Mouse (Mus musculus): ENCODE measurements at regions not wholly inside any gene's neighbourhood (a gene's known extent, or its start where the extent isn't known, plus 50 kb on each side); places are given as distances from the start of the nearest gene placed in this dataset.
"Not testable (repeated sequence)": the region's sequence is repeated elsewhere in the genome, so short reads cannot be mapped to it uniquely, and the experiment has no call there.

GRCm38 (mm10) chr3:138609749-138610148 lies 83.8 kb downstream of the Eif4e start:
- DNase-seq: no peak

- DNase-seq: no peak
Measured at GRCm38 (mm10) chr3:138612884-138613653, 87.1 kb downstream of the Eif4e start.

DNA sequence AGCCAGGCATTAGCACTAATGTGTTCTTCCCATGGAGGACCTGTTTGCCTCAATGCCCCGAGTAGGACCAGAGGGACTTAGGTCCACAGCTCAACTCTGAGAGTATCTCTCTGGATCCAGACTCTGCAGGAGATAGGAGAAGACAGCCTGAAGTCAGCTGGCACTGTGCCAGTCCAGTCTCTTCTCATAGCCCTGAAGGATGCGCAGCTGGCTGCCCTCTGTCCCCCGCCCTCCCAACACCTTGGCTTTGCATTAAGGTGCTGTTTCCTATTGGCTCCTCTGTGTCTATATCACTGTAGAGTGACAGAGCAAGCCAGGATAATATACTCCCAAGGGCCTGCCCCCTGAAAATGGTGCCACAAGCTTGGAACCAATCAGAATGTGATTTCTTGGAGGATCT lies 87.7 kb downstream of the Eif4e start:
- DNase-seq: no peak

DNA sequence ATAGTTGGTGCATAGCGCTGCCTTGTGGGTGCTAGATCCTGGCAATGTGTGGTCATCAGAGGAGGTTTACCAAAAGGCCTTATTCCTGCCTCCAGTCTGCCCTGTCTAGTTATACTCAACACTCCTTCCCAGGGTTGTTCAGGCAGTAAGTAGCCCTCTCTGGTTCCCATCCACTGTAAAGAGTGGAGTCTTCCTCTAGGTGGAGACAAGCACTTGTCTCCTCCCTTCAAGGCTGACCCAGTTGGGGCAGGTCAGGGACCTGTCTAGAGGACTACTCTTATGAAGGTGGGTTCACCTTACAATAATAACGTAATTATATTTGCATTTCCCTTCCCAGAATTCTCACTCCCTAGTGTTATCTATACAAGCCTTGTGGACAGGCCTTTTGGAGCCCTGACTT lies 88.9 kb downstream of the Eif4e start:
- no peak for DNase-seq

DNA sequence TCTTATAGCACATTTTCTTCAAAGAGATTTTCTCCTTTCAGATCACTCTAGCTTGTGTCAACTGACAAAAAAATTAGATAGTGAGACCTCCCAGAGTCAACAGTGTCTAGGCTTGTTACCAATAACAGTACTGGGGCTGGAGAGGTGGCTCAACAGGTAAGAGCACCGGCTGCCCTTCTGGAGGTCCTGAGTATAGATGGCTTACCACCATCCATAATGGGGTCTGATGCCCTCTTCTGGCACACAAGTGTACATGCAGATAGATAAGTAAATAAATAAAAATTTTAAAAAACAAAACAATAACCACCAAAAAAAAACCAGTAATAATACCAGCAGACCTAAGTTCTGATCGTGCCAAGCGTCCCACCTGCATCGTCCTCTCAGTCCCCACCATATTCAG lies 94.3 kb downstream of the Eif4e start:
- peak in 1 of 2 experiments; percentile 6 for DNase-seq

- DNase-seq: no peak
Measured at GRCm38 (mm10) chr3:138624128-138624527, 98.1 kb downstream of the Eif4e start.

GRCm38 (mm10) chr3:138626230-138626629 lies 100.3 kb downstream of the Eif4e start:
- no peak for DNase-seq

GRCm38 (mm10) chr3:138630231-138630630 lies 104.3 kb downstream of the Eif4e start:
- no peak for DNase-seq

- no peak for DNase-seq
Measured at GRCm38 (mm10) chr3:138632086-138632485, 106.1 kb downstream of the Eif4e start.

- peak in 1 of 2 experiments; percentile 53 for DNase-seq
Measured at GRCm38 (mm10) chr3:138642026-138642425, 100.0 kb upstream of the Tspan5 start.

GRCm38 (mm10) chr3:138643951-138644285 lies 98.1 kb upstream of the Tspan5 start:
- DNase-seq: no peak

- peak; percentile 5 to 45 for DNase-seq
Measured at GRCm38 (mm10) chr3:138644286-138644951, 97.6 kb upstream of the Tspan5 start.

DNA sequence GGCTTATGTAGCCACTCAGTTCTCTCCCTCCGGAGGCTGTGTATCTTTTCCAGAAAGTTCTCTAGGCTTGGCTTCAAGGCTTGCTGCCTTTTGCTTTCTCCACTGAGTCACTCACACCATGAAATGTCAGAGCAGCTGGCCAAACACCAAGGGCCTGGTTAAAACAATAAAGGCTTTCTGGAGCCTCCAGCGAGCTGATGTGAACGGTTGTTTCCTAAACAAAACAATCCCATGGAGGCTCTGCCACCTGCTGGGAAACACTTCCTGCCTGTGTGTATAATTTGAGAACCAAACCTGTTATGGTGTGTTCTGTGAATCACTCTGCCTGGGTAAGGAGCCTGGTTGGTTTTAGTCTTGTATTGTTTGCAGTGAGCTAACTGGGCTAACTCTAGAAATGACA lies 96.7 kb upstream of the Tspan5 start:
- DNase-seq: peak in 1 of 2 experiments; percentile 6

DNA sequence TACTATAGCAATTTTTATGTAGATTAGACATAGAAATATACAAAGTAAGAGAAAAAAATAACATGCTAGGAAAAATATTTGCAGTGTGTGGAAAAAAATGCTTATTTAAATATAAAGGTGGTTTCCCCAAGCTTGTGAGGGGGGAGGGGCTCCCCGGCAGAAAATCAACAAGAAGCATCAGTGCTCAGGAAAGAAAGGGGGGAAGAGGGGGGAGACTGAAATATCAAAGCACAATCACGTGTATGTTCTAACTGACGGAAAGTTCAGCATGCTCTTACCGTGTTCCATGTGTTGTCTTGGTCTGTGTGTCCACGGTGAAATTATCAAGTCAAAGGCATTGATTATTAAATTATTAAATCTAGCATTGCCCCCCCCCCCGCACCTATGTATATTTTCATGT lies 92.3 kb upstream of the Tspan5 start:
- no peak for DNase-seq

GRCm38 (mm10) chr3:138650671-138651070 lies 91.3 kb upstream of the Tspan5 start:
- DNase-seq: not testable (repeated sequence)

GRCm38 (mm10) chr3:138651361-138652205 lies 90.4 kb upstream of the Tspan5 start:
- DNase-seq: no peak

DNA sequence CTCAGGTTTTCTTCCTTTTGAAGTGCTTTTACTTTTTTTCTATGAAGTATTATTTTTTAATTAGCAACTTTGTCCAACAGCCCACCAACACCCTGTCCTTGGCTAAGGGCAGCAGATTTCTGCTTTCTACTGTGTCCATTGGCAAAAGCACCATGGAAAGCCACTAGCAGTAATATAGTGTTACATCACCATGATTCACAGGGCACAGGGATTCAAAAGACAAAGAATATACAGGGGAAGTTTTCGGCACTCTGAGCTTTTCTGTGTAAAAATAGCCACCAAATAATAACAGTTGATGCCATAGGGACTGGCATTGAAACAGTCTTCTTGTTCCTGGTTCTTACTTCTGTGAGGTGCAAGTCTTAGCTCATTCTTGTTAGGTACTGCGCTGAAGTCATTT lies 89.8 kb upstream of the Tspan5 start:
- DNase-seq: no peak

DNA sequence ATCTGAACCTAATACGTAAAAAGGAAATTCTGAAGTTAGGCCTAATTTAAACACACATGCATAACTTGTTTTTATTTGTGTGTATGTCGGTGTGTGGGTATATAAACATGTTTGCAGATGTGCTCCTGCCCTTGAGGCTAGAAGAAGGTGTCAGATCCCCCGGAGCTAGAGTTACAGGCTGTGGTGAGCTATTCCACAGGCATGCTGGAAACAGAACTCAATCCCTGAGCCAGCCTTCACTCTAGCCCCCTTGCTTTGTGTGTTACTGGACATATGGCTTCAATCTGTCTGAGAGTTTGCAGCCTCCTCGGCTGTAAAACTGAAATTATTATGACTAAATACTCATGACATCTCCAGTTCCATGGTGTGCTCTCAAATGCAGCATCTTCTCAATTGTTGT lies 89.3 kb upstream of the Tspan5 start:
- DNase-seq: no peak

DNA sequence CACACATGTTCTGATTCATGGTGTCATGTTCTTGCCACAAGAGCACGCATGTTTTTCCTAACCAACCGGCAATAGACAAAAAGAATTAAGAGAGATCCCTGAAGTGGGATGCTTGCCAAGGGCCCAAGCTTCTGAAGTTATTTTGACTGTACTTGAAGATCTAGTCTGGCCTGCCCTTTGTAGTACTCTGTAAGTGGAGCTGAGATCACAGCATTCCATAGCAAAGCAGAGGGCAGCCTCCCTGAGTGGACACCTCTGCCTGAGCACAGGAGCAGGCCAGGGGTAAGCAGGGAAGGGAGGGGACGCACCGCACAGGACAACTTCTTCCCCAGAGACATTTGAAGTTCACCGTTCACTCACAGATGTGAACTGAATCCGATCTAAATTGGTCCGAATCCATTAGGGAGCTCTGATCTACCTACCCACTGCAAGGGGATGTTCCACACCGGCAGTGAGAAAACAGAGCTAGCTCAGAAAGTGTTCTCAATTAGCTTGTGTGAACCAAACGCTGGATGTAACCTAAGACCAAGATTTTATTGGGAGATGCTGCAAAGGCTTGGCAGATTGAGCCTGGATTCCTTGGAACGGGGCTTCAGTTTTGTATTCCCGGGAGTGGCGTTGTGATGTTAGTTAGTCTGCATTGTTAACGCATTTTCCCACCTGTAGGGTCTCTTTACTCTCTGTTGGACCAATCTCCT lies 88.3 kb upstream of the Tspan5 start:
- DNase-seq: no peak

DNA sequence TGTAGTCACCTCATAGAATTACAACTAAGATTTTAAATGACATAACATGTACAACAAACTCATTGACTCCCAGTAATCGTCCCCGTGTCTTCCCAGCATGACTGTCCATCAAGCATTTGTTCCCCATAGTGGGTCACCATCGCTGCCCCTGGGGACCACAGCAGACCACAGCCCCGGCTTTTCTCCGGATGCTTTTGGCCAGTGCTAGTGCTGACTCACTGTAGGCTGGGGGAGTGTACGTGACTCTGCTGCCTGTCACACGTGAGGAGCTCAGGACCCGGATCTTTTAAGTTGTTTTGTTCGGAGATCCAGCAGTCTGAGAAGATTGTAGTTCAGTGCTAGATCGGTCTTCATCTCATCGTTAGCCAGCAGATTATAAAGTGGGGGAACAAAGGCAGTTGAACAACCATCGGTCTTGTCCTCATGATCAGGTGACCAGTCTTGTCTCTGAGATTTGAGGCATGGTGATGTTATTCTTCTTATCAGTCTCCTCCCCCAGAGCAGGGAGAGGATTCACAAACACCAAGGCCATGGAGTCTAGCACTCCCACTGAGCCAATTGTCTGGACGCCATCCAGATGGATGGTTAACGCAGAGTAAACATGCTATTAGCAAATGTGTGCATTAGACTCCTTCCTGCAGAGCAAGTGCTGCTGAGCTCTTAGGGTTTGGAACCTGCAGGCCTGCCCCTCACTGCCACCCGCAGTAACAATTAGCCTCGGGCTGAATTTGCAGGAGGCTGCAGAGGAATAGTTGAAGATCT lies 87.2 kb upstream of the Tspan5 start:
- DNase-seq: no peak

GRCm38 (mm10) chr3:138655479-138655878 lies 86.5 kb upstream of the Tspan5 start:
- no peak for DNase-seq

GRCm38 (mm10) chr3:138662625-138663024 lies 79.4 kb upstream of the Tspan5 start:
- no peak for DNase-seq

All from kidney, postnatal 25 days (tissue).